Mouse (Mus musculus) frontal cortex, postnatal 10 days (tissue): ENCODE measurements around the gene Atp1a4.
"Not testable (repeated sequence)": the region's sequence is repeated elsewhere in the genome, so short reads cannot be mapped to it uniquely, and the experiment has no call there.

Source experiments
- DNase-seq, 2 experiments: peaks; one replicate each; pipeline ENCODE4 v3.0.0; 2022; ENCODE audit warnings: low spot score in 2 of 2, mixed read lengths in 1 of 2

Gene Atp1a4

GRCm38 (mm10) chr1:172281522-172282254 is 23.5 kb upstream of the Atp1a4 start:
- DNase-seq, result no peak

- no peak for DNase-seq
Measured at GRCm38 (mm10) chr1:172279768-172280509, 21.7 kb upstream of the Atp1a4 start.

- no peak for DNase-seq
Measured at GRCm38 (mm10) chr1:172278328-172278727, 20.1 kb upstream of the Atp1a4 start.

GRCm38 (mm10) chr1:172277172-172277571 is 19.0 kb upstream of the Atp1a4 start:
- DNase-seq, result no peak

GRCm38 (mm10) chr1:172274547-172274946 is 16.3 kb upstream of the Atp1a4 start:
- no peak for DNase-seq

- no peak for DNase-seq
Measured at GRCm38 (mm10) chr1:172274116-172274515, 15.9 kb upstream of the Atp1a4 start.

GRCm38 (mm10) chr1:172273386-172273785 is 15.2 kb upstream of the Atp1a4 start:
- DNase-seq, result no peak

GRCm38 (mm10) chr1:172271765-172272164 is 13.6 kb upstream of the Atp1a4 start:
- DNase-seq, result no peak

GRCm38 (mm10) chr1:172271208-172271607 is 13.0 kb upstream of the Atp1a4 start:
- DNase-seq, result no peak

- DNase-seq, result no peak
Measured at GRCm38 (mm10) chr1:172261477-172262078, 3.4 kb upstream of the Atp1a4 start, which contains the start of gene Igsf8. Gene Igsf8 (plus strand): TSS chr1:172261641.

GRCm38 (mm10) chr1:172247679-172248078 is 10.5 kb downstream of the Atp1a4 start:
- DNase-seq, result no peak

GRCm38 (mm10) chr1:172247216-172247615 is 11.0 kb downstream of the Atp1a4 start:
- no peak for DNase-seq

GRCm38 (mm10) chr1:172244645-172245044 is 13.6 kb downstream of the Atp1a4 start:
- not testable (repeated sequence) for DNase-seq

GRCm38 (mm10) chr1:172243547-172244205 is 14.5 kb downstream of the Atp1a4 start:
- DNase-seq, result no peak

- no peak for DNase-seq
Measured at GRCm38 (mm10) chr1:172242401-172242800, 15.8 kb downstream of the Atp1a4 start.

GRCm38 (mm10) chr1:172240945-172241708 is 17.1 kb downstream of the Atp1a4 start:
- no peak for DNase-seq

- DNase-seq, result no peak
Measured at GRCm38 (mm10) chr1:172229215-172229614, 29.0 kb downstream of the Atp1a4 start.

- no peak for DNase-seq
Measured at GRCm38 (mm10) chr1:172228209-172228608, 30.0 kb downstream of the Atp1a4 start.

- DNase-seq, result no peak
Measured at GRCm38 (mm10) chr1:172221297-172222063, 36.7 kb downstream of the Atp1a4 start.

- no peak for DNase-seq
Measured at GRCm38 (mm10) chr1:172220414-172220813, 37.8 kb downstream of the Atp1a4 start.
